Mouse (Mus musculus): ENCODE measurements around the gene Mfsd2a. TPM values are rescaled to one million over a fixed set of nuclear protein-coding genes. Genes with fewer than 3 reads are reported as not detected.

Gene Mfsd2a
- polyA plus RNA-seq, 1 experiment from 2014 or later: 6.6 TPM

DNA sequence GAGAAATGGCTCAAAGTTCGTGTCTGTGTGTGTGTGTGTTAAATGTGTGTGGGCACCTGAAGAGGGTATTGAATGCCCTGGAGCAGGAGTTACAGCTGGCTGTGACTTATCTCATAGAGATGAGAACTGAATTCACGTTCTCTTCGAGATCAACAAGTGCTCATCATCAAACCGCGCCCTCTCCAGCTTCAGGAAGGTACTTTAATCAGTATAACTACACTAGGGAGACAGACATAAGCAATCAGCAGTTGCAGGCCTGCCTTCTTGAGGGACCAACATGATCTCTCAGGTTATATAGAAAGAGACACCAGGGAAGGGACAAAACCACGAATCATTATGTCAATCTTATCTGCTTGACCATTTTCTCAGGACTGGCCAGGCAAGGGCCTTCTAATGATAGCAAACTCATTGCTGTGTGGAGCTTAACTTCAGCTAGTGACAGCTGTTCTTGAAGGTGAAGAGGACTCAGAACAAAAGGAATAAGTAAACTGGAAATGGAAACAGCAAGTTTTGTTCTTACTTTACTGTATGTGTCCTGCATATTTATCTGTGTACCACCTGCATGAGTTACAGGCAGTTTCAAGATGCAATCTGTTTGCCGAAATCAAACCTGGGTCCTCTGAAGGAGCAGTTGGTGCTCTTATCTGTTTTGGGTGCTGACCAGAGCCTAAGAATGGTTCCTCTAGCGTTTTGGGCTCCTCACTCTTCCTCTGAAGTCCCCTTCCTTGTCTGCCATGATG is 28.6 kb downstream of the Mfsd2a start:
- no peak overlapping the region for H3K9ac ChIP-seq
- ATAC-seq (ENCODE audit: insufficient number of reproducible peaks, insufficient read depth, low FRiP score, low TSS enrichment): no peak
- no peaks in the 10 kb centered on the region for H3K4me1 ChIP-seq
- H3K36me3 ChIP-seq: no peaks in the 10 kb centered on the region
- 71% methylated on average over 8 of the region's 8 CpGs for WGBS
- H3K4me2 ChIP-seq (replicated peaks): no peak overlapping the region
- no peak overlapping the region for H3K27ac ChIP-seq
- no peaks in the 10 kb centered on the region for H3K9me3 ChIP-seq
- H3K27me3 ChIP-seq: no peaks in the 10 kb centered on the region
- H3K4me3 ChIP-seq: no peak overlapping the region

DNA sequence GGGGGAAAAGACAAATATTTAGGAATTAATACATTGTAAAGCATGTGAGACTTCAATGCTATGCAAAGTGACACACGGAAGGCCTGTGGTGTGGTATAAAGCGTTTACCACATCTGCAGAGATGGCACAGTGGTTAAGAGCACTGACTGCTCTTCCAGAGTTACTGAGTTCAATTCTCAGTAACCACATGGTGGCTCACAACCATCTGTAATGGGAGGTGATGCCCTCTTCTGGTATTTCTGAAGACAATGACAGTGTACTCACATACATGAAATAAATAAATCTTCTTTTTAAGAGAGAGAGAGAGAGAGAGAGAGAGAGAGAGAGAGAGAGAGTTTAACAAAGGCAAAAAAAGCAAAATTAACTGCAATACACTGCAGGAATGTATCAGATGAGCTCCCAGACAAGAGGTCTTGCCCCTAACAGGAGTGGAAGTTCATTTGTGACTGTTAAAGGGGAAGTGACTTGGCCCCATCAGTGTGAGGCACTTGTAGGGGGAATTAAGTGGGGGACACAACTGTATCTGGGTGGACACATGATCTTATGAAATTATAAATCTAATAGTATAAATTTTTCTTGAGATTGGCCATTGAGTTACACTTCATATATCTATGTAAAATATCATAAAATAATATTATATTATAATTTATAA is 29.9 kb downstream of the Mfsd2a start:
- ATAC-seq (ENCODE audit: insufficient number of reproducible peaks, insufficient read depth, low FRiP score, low TSS enrichment): no peak

DNA sequence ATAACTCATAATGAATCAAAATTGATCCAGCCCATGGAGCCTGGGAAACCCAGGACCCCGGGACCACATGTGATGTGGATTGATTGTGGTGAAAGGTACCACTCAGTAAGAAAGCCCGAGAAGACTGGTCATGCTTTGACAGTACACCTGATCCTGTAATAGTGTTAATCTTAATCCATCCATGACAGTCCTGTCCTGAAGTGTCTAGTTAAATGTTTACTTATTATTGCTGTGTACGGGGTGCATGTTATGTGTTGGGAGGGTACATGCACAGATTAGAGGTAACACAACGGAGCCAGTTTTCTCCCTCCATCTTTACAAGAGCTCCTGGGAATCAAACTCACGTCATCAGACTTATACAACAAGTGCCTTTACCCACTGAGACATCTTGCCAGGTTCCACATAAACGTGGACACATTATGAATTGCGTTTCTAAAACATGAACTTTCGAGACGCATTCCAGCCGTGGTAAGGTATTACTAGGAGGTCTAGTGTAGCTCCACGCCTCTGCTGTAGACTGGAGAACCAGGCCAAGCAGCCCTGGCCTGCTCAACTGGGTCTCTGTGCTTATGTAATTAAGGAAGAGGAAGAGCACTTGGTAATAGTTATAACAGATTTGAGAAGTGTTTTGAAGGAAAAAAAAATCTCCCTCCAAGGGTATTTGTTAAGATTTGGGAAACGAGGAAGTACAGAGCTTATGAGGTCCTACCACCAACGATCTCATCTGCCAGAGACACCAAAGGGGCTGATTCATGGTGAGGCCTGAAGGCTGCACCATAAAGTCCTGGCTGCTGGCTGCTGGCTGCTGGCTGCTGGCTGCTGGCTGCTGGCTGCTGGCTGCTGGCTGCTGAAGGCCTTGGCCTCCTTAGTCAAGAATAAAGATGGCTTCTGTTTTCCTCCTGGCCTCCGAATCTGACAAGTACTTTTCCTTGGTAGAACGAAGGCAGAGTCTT is 37.3 kb downstream of the Mfsd2a start:
- H3K9me3 ChIP-seq: no peaks in the 10 kb centered on the region
- H3K4me3 ChIP-seq: no peak overlapping the region
- WGBS: 84% methylated on average over 15 of the region's 15 CpGs
- H3K36me3 ChIP-seq: no peaks in the 10 kb centered on the region
- H3K27ac ChIP-seq: no peak overlapping the region
- H3K4me2 ChIP-seq (replicated peaks): no peak overlapping the region
- no peak for ATAC-seq (ENCODE audit: insufficient number of reproducible peaks, insufficient read depth, low FRiP score, low TSS enrichment)
- no peak overlapping the region for H3K9ac ChIP-seq
- no peaks in the 10 kb centered on the region for H3K27me3 ChIP-seq
- H3K4me1 ChIP-seq: no peaks in the 10 kb centered on the region

More for the DNA sequence above, 29.9 kb downstream of the Mfsd2a start:
- H3K36me3 ChIP-seq: no peaks in the 10 kb centered on the region
- no peak overlapping the region for H3K4me3 ChIP-seq
- H3K9ac ChIP-seq: no peak overlapping the region
- no peaks in the 10 kb centered on the region for H3K9me3 ChIP-seq
- no peak overlapping the region for H3K27ac ChIP-seq
- WGBS: 75% methylated on average over 2 of the region's 2 CpGs
- no peaks in the 10 kb centered on the region for H3K4me1 ChIP-seq
- no peaks in the 10 kb centered on the region for H3K27me3 ChIP-seq
- no peak overlapping the region for H3K4me2 ChIP-seq (replicated peaks)

DNA sequence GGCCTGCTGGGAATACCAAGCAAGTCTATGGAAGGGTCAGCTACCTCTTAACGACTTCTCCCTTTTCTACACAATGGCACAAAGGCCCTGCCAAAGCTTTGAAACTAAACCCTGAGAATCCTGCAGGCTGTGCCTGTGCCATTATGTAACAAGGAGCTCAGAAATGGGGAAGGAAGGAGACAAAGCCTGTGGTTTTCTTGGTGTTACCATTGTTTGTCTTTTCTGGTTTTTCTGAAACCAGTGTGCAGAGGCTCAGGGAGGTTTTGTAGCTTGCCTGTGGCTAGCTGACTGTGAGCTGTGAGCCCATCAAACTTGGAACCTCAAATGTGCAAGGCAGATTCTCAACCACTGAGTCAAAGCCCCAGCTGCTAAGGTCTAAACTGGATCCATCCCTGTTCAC is 38.1 kb downstream of the Mfsd2a start:
- Histone ChIP-seq H3K4me2 (replicated peaks) (no peak overlapping the region), H3K27ac (no peak overlapping the region), H3K4me1 (no peaks in the 10 kb centered on the region), H3K27me3 (no peaks in the 10 kb centered on the region), H3K4me3 (no peak overlapping the region), H3K9me3 (no peaks in the 10 kb centered on the region), H3K36me3 (no peaks in the 10 kb centered on the region), H3K9ac (no peak overlapping the region)
- ATAC-seq (ENCODE audit: insufficient number of reproducible peaks, insufficient read depth, low FRiP score, low TSS enrichment): no peak
- 9% methylated on average over 1 of the region's 1 CpGs for WGBS

DNA sequence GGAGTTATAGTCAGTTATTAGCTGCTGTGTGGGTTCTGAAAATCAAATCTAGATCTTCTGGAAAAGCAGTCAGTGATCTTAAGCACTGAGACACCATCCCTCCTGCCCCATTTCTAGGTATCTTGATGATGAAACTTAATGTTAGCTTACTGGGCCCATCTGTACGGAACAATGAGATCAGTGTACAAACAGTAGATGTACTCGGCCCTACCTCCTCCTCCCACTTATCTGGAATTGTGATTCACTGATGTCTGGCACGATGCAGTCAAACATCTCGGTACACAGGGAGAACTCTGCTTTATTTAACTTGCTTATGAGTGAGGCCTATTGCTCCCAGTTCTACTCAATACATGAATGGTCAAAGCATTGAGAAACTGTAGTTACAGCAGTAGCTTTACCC is 45.0 kb downstream of the Mfsd2a start:
- Histone ChIP-seq H3K4me1 (no peaks in the 10 kb centered on the region), H3K9ac (no peak overlapping the region), H3K36me3 (no peaks in the 10 kb centered on the region), H3K4me3 (no peak overlapping the region), H3K27ac (no peak overlapping the region), H3K27me3 (no peaks in the 10 kb centered on the region), H3K9me3 (peaks cover 6% of the 10 kb centered on the region; the same call in 1 of the 2 replicates), H3K4me2 (replicated peaks) (no peak overlapping the region)
- WGBS: 86% methylated on average over 4 of the region's 4 CpGs
- no peak for ATAC-seq (ENCODE audit: insufficient number of reproducible peaks, insufficient read depth, low FRiP score, low TSS enrichment)

DNA sequence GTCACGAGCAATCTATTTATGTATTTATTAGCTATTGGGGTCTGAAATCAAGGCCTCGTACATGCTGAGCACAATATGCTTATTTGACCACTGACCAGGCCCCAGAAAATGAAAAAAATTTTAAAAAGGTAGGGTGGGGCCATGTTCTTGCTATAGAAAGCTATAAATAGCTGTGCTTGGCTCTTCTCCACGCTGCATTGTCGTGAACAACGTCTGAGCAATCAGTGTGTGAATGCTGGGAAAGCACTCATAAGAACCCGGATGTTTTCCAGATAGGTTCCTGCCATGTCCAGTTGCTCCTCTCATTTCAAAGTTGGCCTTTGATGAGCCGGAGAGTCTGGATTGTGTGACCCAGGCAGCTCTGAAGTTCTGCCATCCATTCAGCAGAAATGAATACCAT is 46.8 kb downstream of the Mfsd2a start:
- Histone ChIP-seq H3K27ac (no peak overlapping the region), H3K4me3 (no peak overlapping the region), H3K36me3 (no peaks in the 10 kb centered on the region), H3K9ac (no peak overlapping the region), H3K4me1 (no peaks in the 10 kb centered on the region), H3K27me3 (no peaks in the 10 kb centered on the region), H3K4me2 (replicated peaks) (no peak overlapping the region), H3K9me3 (peaks cover 6% of the 10 kb centered on the region; the same call in 1 of the 2 replicates)
- no peak for ATAC-seq (ENCODE audit: insufficient number of reproducible peaks, insufficient read depth, low FRiP score, low TSS enrichment)
- 81% methylated on average over 7 of the region's 7 CpGs for WGBS

DNA sequence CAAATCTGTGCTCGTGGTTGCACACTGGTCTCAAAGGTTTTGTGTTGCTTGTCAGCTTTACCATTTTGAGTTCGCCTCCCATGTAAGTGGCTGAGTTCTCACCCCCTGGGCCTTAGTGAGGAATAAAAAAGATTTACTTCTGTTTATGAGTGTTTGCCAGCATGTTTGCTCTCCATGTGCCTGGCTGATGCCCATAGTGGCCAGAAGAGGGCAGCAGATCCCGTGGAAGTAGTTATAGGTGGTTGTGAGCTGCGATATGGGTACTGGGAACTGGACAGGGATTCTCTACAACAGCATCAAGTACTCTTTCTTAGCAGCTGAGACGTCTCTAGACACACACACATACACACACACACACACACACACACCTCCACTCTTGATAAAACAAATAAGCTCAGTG is 48.4 kb downstream of the Mfsd2a start:
- WGBS: 71% methylated on average over 5 of the region's 5 CpGs
- H3K27ac ChIP-seq: no peak overlapping the region
- H3K9me3 ChIP-seq: peaks cover 6% of the 10 kb centered on the region; the same call in 1 of the 2 replicates
- H3K4me3 ChIP-seq: no peak overlapping the region
- H3K36me3 ChIP-seq: no peaks in the 10 kb centered on the region
- no peak overlapping the region for H3K9ac ChIP-seq
- no peaks in the 10 kb centered on the region for H3K4me1 ChIP-seq
- no peak for ATAC-seq (ENCODE audit: insufficient number of reproducible peaks, insufficient read depth, low FRiP score, low TSS enrichment)
- H3K4me2 ChIP-seq (replicated peaks): no peak overlapping the region
- H3K27me3 ChIP-seq: no peaks in the 10 kb centered on the region

DNA sequence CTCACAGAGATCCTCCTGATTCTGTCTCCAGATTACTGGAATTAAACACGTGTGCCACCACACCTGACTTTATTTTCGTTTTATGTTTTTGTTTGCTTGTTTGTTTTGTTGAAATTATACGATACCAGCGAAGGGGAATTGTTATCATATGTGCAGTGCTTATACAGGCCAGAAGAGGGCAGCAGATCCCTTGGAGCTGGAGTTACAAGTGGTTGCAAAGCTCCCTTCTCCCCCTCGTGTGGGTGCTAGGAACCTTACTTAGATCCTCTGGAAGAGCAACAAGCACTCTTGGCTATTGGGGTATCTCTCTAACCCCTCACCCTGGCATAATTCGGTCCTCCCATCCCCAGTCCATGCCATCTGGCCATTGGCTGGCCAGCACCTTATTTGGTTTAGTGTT is 50.4 kb downstream of the Mfsd2a start:
- no peak for ATAC-seq (ENCODE audit: insufficient number of reproducible peaks, insufficient read depth, low FRiP score, low TSS enrichment)
- Histone ChIP-seq H3K4me3 (no peak overlapping the region), H3K27me3 (no peaks in the 10 kb centered on the region), H3K9me3 (peaks cover 6% of the 10 kb centered on the region; the same call in 1 of the 2 replicates), H3K9ac (no peak overlapping the region), H3K4me2 (replicated peaks) (no peak overlapping the region), H3K4me1 (no peaks in the 10 kb centered on the region), H3K27ac (no peak overlapping the region), H3K36me3 (no peaks in the 10 kb centered on the region)
- 43% methylated on average over 6 of the region's 6 CpGs for WGBS

DNA sequence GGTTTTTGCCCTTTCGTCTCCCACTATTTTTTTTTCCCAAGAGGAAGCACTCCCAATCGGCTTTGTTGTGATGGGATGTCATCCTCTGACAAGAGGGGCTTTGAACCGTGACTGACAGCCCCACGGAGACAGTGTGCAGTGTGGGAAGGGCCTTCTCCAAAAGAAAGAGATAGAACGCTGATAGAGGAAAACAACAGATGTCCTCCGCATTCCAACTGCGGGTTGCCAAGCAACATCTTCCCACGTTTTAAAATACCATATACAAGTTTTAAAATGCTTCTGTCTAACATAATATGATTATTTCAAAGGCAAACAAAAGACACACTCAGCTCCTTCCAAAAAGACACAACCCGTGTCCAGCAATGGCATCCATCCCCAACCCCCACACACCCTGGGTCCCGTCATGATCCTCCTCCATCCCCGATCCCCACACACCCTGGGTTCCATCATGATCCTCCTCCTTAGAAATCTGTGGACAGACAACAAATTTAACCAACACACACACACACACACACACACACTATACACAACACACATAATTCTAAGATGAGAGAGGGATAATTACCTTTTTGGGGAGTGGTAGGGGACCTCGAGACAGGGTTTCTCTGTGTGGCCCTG is 51.3 kb downstream of the Mfsd2a start:
- WGBS: 54% methylated on average over 12 of the region's 12 CpGs
- Histone ChIP-seq H3K27me3 (no peaks in the 10 kb centered on the region), H3K4me2 (replicated peaks) (no peak overlapping the region), H3K4me1 (no peaks in the 10 kb centered on the region), H3K9me3 (peaks cover 6% of the 10 kb centered on the region; the same call in 1 of the 2 replicates), H3K36me3 (no peaks in the 10 kb centered on the region), H3K9ac (no peak overlapping the region), H3K4me3 (no peak overlapping the region), H3K27ac (no peak overlapping the region)
- ATAC-seq (ENCODE audit: insufficient number of reproducible peaks, insufficient read depth, low FRiP score, low TSS enrichment): no peak

DNA sequence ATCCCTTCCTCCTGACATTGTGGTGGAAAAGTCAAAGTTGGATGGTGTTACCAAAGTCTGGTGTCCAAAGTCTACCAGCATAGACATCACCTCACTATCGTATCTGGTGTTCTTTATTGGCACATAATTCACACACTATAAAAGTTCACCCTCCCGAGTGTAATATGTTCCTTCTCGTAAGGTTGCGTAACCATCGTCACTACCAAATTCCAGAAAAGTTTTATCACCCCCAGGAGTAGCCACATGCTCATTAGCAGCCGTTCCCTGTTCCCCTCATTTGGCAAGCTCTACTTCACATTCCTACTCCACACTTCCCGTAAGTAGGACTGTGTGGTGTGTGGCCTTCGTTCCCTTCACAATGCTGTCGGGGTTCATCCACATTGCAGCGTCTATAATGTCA is 55.6 kb downstream of the Mfsd2a start:
- Histone ChIP-seq H3K36me3 (no peaks in the 10 kb centered on the region), H3K27ac (no peak overlapping the region), H3K9me3 (no peaks in the 10 kb centered on the region), H3K4me2 (replicated peaks) (no peak overlapping the region), H3K9ac (no peak overlapping the region), H3K4me1 (no peaks in the 10 kb centered on the region), H3K4me3 (no peak overlapping the region), H3K27me3 (no peaks in the 10 kb centered on the region)
- WGBS: 85% methylated on average over 10 of the region's 10 CpGs
- ATAC-seq (ENCODE audit: insufficient number of reproducible peaks, insufficient read depth, low FRiP score, low TSS enrichment): no peak

DNA sequence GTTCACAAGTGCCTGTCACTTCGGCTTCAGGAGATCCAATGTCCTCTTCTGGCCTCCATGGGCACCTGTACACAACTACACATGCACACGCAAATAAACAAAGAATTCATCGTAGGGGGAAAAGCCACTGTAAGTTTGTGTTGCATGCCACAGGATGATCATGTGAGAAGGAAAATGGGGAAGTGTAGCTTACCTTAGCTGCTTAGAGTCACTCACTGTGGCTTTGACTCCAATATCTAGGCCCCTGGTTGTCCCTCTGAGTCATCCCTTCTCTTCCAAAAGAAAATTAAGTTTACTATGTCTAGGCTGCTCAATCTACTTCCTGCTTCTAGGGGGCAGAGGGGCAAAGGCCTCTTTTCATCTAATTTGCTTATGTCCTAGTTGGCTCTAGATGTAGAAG is 57.3 kb downstream of the Mfsd2a start:
- H3K27me3 ChIP-seq: no peaks in the 10 kb centered on the region
- H3K4me1 ChIP-seq: no peaks in the 10 kb centered on the region
- H3K9me3 ChIP-seq: no peaks in the 10 kb centered on the region
- no peak for ATAC-seq (ENCODE audit: insufficient number of reproducible peaks, insufficient read depth, low FRiP score, low TSS enrichment)
- no peaks in the 10 kb centered on the region for H3K36me3 ChIP-seq
- H3K27ac ChIP-seq: no peak overlapping the region
- no peak overlapping the region for H3K4me2 ChIP-seq (replicated peaks)
- no peak overlapping the region for H3K9ac ChIP-seq
- no peak overlapping the region for H3K4me3 ChIP-seq
- 86% methylated on average over 3 of the region's 3 CpGs for WGBS
